Mouse (Mus musculus): ENCODE measurements at regions not wholly inside any gene's neighbourhood (a gene's known extent, or its start where the extent isn't known, plus 50 kb on each side); places are given as distances from the start of the nearest gene placed in this dataset.
A peak's percentile ranks its signal among the peaks of the same experiment; 100 is the strongest.

GRCm38 (mm10) chr10:19240102-19240759, 116.1 kb upstream of the Olig3 start:
- no peak for ATAC-seq (ENCODE audit: insufficient read depth)
- no peak overlapping the region for H3K4me2 ChIP-seq
- H3K36me3 ChIP-seq (replicated peaks) = no peaks in the 10 kb centered on the region
- no peak overlapping the region for H3K9ac ChIP-seq
- H3K27ac ChIP-seq (replicated peaks) = no peak overlapping the region
- 27% methylated on average over 8 of the region's 8 CpGs for WGBS (ENCODE audit: insufficient replicate concordance)
- H3K9me3 ChIP-seq (replicated peaks) = no peaks in the 10 kb centered on the region
- H3K4me1 ChIP-seq (replicated peaks) = no peaks in the 10 kb centered on the region
- H3K27me3 ChIP-seq = no peaks in the 10 kb centered on the region
- no peak overlapping the region for H3K4me3 ChIP-seq (replicated peaks)

GRCm38 (mm10) chr10:19216240-19216639, 140.1 kb upstream of the Olig3 start:
- Histone ChIP-seq H3K4me2 (no peak overlapping the region), H3K36me3 (replicated peaks) (no peaks in the 10 kb centered on the region), H3K27me3 (no peaks in the 10 kb centered on the region), H3K4me1 (replicated peaks) (no peaks in the 10 kb centered on the region), H3K27ac (replicated peaks) (no peak overlapping the region), H3K9ac (no peak overlapping the region), H3K9me3 (replicated peaks) (no peaks in the 10 kb centered on the region), H3K4me3 (replicated peaks) (no peak overlapping the region)
- WGBS (ENCODE audit: insufficient replicate concordance) = 54% methylated on average over 5 of the region's 5 CpGs
- ATAC-seq (ENCODE audit: insufficient read depth) = no peak

- H3K27me3 ChIP-seq = no peaks in the 10 kb centered on the region
- no peak overlapping the region for H3K4me3 ChIP-seq (replicated peaks)
- H3K4me2 ChIP-seq = no peak overlapping the region
- no peaks in the 10 kb centered on the region for H3K9me3 ChIP-seq (replicated peaks)
- ATAC-seq (ENCODE audit: insufficient read depth) = no peak
- no peak overlapping the region for H3K9ac ChIP-seq
- WGBS (ENCODE audit: insufficient replicate concordance) = 50% methylated on average over 2 of the region's 2 CpGs
- no peaks in the 10 kb centered on the region for H3K4me1 ChIP-seq (replicated peaks)
- no peaks in the 10 kb centered on the region for H3K36me3 ChIP-seq (replicated peaks)
- H3K27ac ChIP-seq (replicated peaks) = no peak overlapping the region
These were observed 146.6 kb upstream of the Olig3 start for GRCm38 (mm10) chr10:19209751-19210150.

GRCm38 (mm10) chr10:19208101-19208722, 148.1 kb upstream of the Olig3 start:
- Histone ChIP-seq H3K9ac (no peak overlapping the region), H3K9me3 (replicated peaks) (no peaks in the 10 kb centered on the region), H3K4me3 (replicated peaks) (no peak overlapping the region), H3K27ac (replicated peaks) (no peak overlapping the region), H3K4me1 (replicated peaks) (no peaks in the 10 kb centered on the region), H3K27me3 (no peaks in the 10 kb centered on the region), H3K4me2 (no peak overlapping the region), H3K36me3 (replicated peaks) (no peaks in the 10 kb centered on the region)
- 51% methylated on average over 12 of the region's 12 CpGs for WGBS (ENCODE audit: insufficient replicate concordance)
- ATAC-seq (ENCODE audit: insufficient read depth) = no peak

GRCm38 (mm10) chr10:19207505-19207904, 148.8 kb upstream of the Olig3 start:
- Histone ChIP-seq H3K4me3 (replicated peaks) (no peak overlapping the region), H3K27me3 (no peaks in the 10 kb centered on the region), H3K36me3 (replicated peaks) (no peaks in the 10 kb centered on the region), H3K9ac (no peak overlapping the region), H3K4me2 (no peak overlapping the region), H3K27ac (replicated peaks) (no peak overlapping the region), H3K4me1 (replicated peaks) (no peaks in the 10 kb centered on the region), H3K9me3 (replicated peaks) (no peaks in the 10 kb centered on the region)
- 55% methylated on average over 2 of the region's 2 CpGs for WGBS (ENCODE audit: insufficient replicate concordance)
- no peak for ATAC-seq (ENCODE audit: insufficient read depth)

- Histone ChIP-seq H3K4me3 (replicated peaks) (no peak overlapping the region), H3K9me3 (replicated peaks) (no peaks in the 10 kb centered on the region), H3K27me3 (no peaks in the 10 kb centered on the region), H3K27ac (replicated peaks) (no peak overlapping the region), H3K9ac (no peak overlapping the region), H3K4me2 (no peak overlapping the region), H3K4me1 (replicated peaks) (no peaks in the 10 kb centered on the region), H3K36me3 (replicated peaks) (no peaks in the 10 kb centered on the region)
- 74% methylated on average over 2 of the region's 2 CpGs for WGBS (ENCODE audit: insufficient replicate concordance)
- ATAC-seq (ENCODE audit: insufficient read depth) = no peak
These were observed 156.0 kb upstream of the Olig3 start for GRCm38 (mm10) chr10:19200311-19200710.

GRCm38 (mm10) chr10:19195676-19196075, 160.7 kb upstream of the Olig3 start:
- no peak overlapping the region for H3K4me2 ChIP-seq
- H3K27ac ChIP-seq (replicated peaks) = no peak overlapping the region
- peaks cover 4% of the 10 kb centered on the region; the same call in 1 of the 2 replicates for H3K4me1 ChIP-seq (replicated peaks)
- H3K36me3 ChIP-seq (replicated peaks) = no peaks in the 10 kb centered on the region
- no peak for ATAC-seq (ENCODE audit: insufficient read depth)
- H3K9me3 ChIP-seq (replicated peaks) = no peaks in the 10 kb centered on the region
- H3K4me3 ChIP-seq (replicated peaks) = no peak overlapping the region
- 33% methylated on average over 7 of the region's 7 CpGs for WGBS (ENCODE audit: insufficient replicate concordance)
- H3K27me3 ChIP-seq = no peaks in the 10 kb centered on the region
- H3K9ac ChIP-seq = no peak overlapping the region

- WGBS (ENCODE audit: insufficient replicate concordance) = 68% methylated on average over 3 of the region's 3 CpGs
- Histone ChIP-seq H3K4me1 (replicated peaks) (peaks cover 4% of the 10 kb centered on the region; the same call in 1 of the 2 replicates), H3K9ac (no peak overlapping the region), H3K27me3 (no peaks in the 10 kb centered on the region), H3K27ac (replicated peaks) (no peak overlapping the region), H3K9me3 (replicated peaks) (no peaks in the 10 kb centered on the region), H3K4me2 (no peak overlapping the region), H3K4me3 (replicated peaks) (no peak overlapping the region), H3K36me3 (replicated peaks) (no peaks in the 10 kb centered on the region)
- ATAC-seq (ENCODE audit: insufficient read depth) = no peak
These were observed 161.7 kb upstream of the Olig3 start for GRCm38 (mm10) chr10:19194646-19195045.

- H3K9me3 ChIP-seq (replicated peaks) = no peaks in the 10 kb centered on the region
- H3K4me3 ChIP-seq (replicated peaks) = no peak overlapping the region
- no peak for ATAC-seq (ENCODE audit: insufficient read depth)
- H3K36me3 ChIP-seq (replicated peaks) = no peaks in the 10 kb centered on the region
- H3K9ac ChIP-seq = no peak overlapping the region
- no peak overlapping the region for H3K27ac ChIP-seq (replicated peaks)
- 49% methylated on average over 5 of the region's 5 CpGs for WGBS (ENCODE audit: insufficient replicate concordance)
- H3K4me2 ChIP-seq = no peak overlapping the region
- H3K27me3 ChIP-seq = no peaks in the 10 kb centered on the region
- H3K4me1 ChIP-seq (replicated peaks) = peaks cover 4% of the 10 kb centered on the region; the same call in 1 of the 2 replicates
These were observed 163.2 kb upstream of the Olig3 start for GRCm38 (mm10) chr10:19192971-19193758.

- Histone ChIP-seq H3K27me3 (no peaks in the 10 kb centered on the region), H3K9me3 (replicated peaks) (no peaks in the 10 kb centered on the region), H3K4me3 (replicated peaks) (no peak overlapping the region), H3K9ac (no peak overlapping the region), H3K4me2 (no peak overlapping the region), H3K36me3 (replicated peaks) (no peaks in the 10 kb centered on the region), H3K4me1 (replicated peaks) (peaks cover 4% of the 10 kb centered on the region; the same call in 1 of the 2 replicates), H3K27ac (replicated peaks) (no peak overlapping the region)
- 29% methylated on average over 1 of the region's 1 CpGs for WGBS (ENCODE audit: insufficient replicate concordance)
- ATAC-seq (ENCODE audit: insufficient read depth) = no peak
These were observed 164.1 kb upstream of the Olig3 start for GRCm38 (mm10) chr10:19192221-19192620.

- Histone ChIP-seq H3K27ac (replicated peaks) (no peak overlapping the region), H3K9ac (no peak overlapping the region), H3K4me2 (peak overlapping the region; percentile 36), H3K36me3 (replicated peaks) (no peaks in the 10 kb centered on the region), H3K4me1 (replicated peaks) (peaks cover 7% of the 10 kb centered on the region; the same call in 1 of the 2 replicates), H3K9me3 (replicated peaks) (no peaks in the 10 kb centered on the region), H3K27me3 (no peaks in the 10 kb centered on the region), H3K4me3 (replicated peaks) (no peak overlapping the region)
- ATAC-seq (ENCODE audit: insufficient read depth) = no peak
- 37% methylated on average over 13 of the region's 13 CpGs for WGBS (ENCODE audit: insufficient replicate concordance)
These were observed 168.1 kb upstream of the Olig3 start for GRCm38 (mm10) chr10:19188082-19188742.

Measured in liver, embryonic 15.5 days (tissue).